Mouse (Mus musculus) cortical plate, adult 2 months (tissue): Measurements from ENCODE around the gene Fgf22. TPM values are rescaled to one million over a fixed set of nuclear protein-coding genes. Genes with fewer than 3 reads are reported as not detected.
A peak's percentile ranks its signal among the peaks of the same experiment; 100 is the strongest.

Experiments used
- H3K27ac ChIP-seq: fragments of 200-500 bp; 2 replicates; pipeline ENCODE4 v1.5.1; 2012; ENCODE audit warnings: low read length, control low read depth, inconsistent platforms; ENCODE audit not compliant: insufficient read depth
- H3K4me1 ChIP-seq: fragments of 200-500 bp; 2 replicates; pipeline ENCODE4 v1.6.1; 2011; ENCODE audit warnings: low read length; ENCODE audit not compliant: control insufficient read depth, insufficient read depth
- H3K4me3 ChIP-seq: fragments of 200-500 bp; 2 replicates; pipeline ENCODE4 v1.5.1; 2011; ENCODE audit warnings: mild to moderate bottlenecking, low read length, control low read depth; ENCODE audit not compliant: insufficient read depth
- CTCF ChIP-seq: fragments of 200-500 bp; IDR thresholded peaks from 2 replicates; pipeline ENCODE4 v1.5.1; 2011; ENCODE audit warnings: mild to moderate bottlenecking, control low read depth, low read length; ENCODE audit not compliant: insufficient read depth; ENCODE audit errors: extremely low read depth
- POLR2A ChIP-seq: fragments of 200-500 bp; IDR thresholded peaks from 2 replicates; pipeline ENCODE4 v1.6.1; 2011; ENCODE audit warnings: mild to moderate bottlenecking, low read length, control low read depth; ENCODE audit not compliant: insufficient read depth; ENCODE audit errors: extremely low read depth
- polyA plus RNA-seq: library from polyadenylated mRNA; depleted of rRNA; stranded (reverse); fragments of >200 nt; gene quantifications from 2 replicates; pipeline ENCODE4 v1.2.3, GENCODE M21; 2012

The Fgf22 gene
- polyA plus RNA-seq, 1 experiment = 6.5 TPM

GRCm38 (mm10) chr10:79732500-79732899 lies 22.4 kb upstream of the Fgf22 start:
- H3K27ac ChIP-seq = no peak overlapping the region
- no peak for TF ChIP-seq POLR2A
- TF ChIP-seq CTCF = peak; percentile 62
- H3K4me1 ChIP-seq = peaks cover 2% of the 10 kb centered on the region; the same call in 1 of the 2 replicates

GRCm38 (mm10) chr10:79733847-79734246 lies 21.0 kb upstream of the Fgf22 start:
- no peak for TF ChIP-seq POLR2A
- no peak for TF ChIP-seq CTCF

More at GRCm38 (mm10) chr10:79732500-79732899, 22.4 kb upstream of the Fgf22 start:
- no peak overlapping the region for H3K4me3 ChIP-seq

GRCm38 (mm10) chr10:79735361-79735760 lies 19.5 kb upstream of the Fgf22 start:
- TF ChIP-seq POLR2A = no peak
- TF ChIP-seq CTCF = no peak
- Histone ChIP-seq H3K4me1 (no peaks in the 10 kb centered on the region), H3K4me3 (no peak overlapping the region), H3K27ac (no peak overlapping the region)

More at GRCm38 (mm10) chr10:79733847-79734246, 21.0 kb upstream of the Fgf22 start:
- no peak overlapping the region for H3K4me3 ChIP-seq
- H3K4me1 ChIP-seq = peaks cover 1% of the 10 kb centered on the region; the same call in 1 of the 2 replicates
- no peak overlapping the region for H3K27ac ChIP-seq

GRCm38 (mm10) chr10:79736706-79737105 lies 18.2 kb upstream of the Fgf22 start:
- no peak overlapping the region for H3K27ac ChIP-seq
- H3K4me3 ChIP-seq = no peak overlapping the region
- TF ChIP-seq POLR2A = no peak
- TF ChIP-seq CTCF = no peak
- H3K4me1 ChIP-seq = no peaks in the 10 kb centered on the region

- TF ChIP-seq POLR2A (no peak), CTCF (peak; percentile 61)
- H3K4me3 ChIP-seq = no peak overlapping the region
- H3K4me1 ChIP-seq = no peaks in the 10 kb centered on the region
- H3K27ac ChIP-seq = no peak overlapping the region
Measured at GRCm38 (mm10) chr10:79738259-79738658, 16.6 kb upstream of the Fgf22 start.

- TF ChIP-seq CTCF = no peak
- TF ChIP-seq POLR2A = no peak
- H3K27ac ChIP-seq = no peak overlapping the region
- no peaks in the 10 kb centered on the region for H3K4me1 ChIP-seq
- no peak overlapping the region for H3K4me3 ChIP-seq
Measured at GRCm38 (mm10) chr10:79739234-79739633, 15.6 kb upstream of the Fgf22 start.

GRCm38 (mm10) chr10:79740863-79741262 lies 14.0 kb upstream of the Fgf22 start:
- TF ChIP-seq CTCF = no peak
- TF ChIP-seq POLR2A = no peak
- H3K4me1 ChIP-seq = peaks cover 3% of the 10 kb centered on the region
- no peak overlapping the region for H3K4me3 ChIP-seq
- no peak overlapping the region for H3K27ac ChIP-seq

- H3K27ac ChIP-seq = no peak overlapping the region
- TF ChIP-seq POLR2A = no peak
- no peak for TF ChIP-seq CTCF
- no peak overlapping the region for H3K4me3 ChIP-seq
- peaks cover 3% of the 10 kb centered on the region for H3K4me1 ChIP-seq
Measured at GRCm38 (mm10) chr10:79743161-79743560, 11.7 kb upstream of the Fgf22 start.

- TF ChIP-seq CTCF (no peak), POLR2A (no peak)
- peaks cover 3% of the 10 kb centered on the region for H3K4me1 ChIP-seq
- H3K4me3 ChIP-seq = no peak overlapping the region
- H3K27ac ChIP-seq = no peak overlapping the region
Measured at GRCm38 (mm10) chr10:79743650-79744365, 11.1 kb upstream of the Fgf22 start.

GRCm38 (mm10) chr10:79745411-79745810 lies 9.5 kb upstream of the Fgf22 start:
- TF ChIP-seq POLR2A (no peak), CTCF (no peak)
- H3K4me1 ChIP-seq = peaks cover 3% of the 10 kb centered on the region
- no peak overlapping the region for H3K27ac ChIP-seq
- peak overlapping the region; percentile 72; the same call in 1 of the 2 replicates for H3K4me3 ChIP-seq
